Mouse (Mus musculus) myocyte (in vitro differentiated cells): ENCODE data around the gene Agt. TPM values are rescaled to one million over a fixed set of nuclear protein-coding genes. Genes with fewer than 3 reads are reported as not detected.

Source experiments
- H3K27me3 ChIP-seq: one replicate; pipeline ENCODE4 v1.6.1; 2011; ENCODE audit not compliant: control insufficient read depth, insufficient read depth, insufficient read length
- H3K36me3 ChIP-seq: one replicate; pipeline ENCODE4 v1.6.1; 2011; ENCODE audit not compliant: control insufficient read depth, insufficient read depth
- H3K4me2 ChIP-seq: one replicate; pipeline ENCODE4 v1.6.1; 2011; ENCODE audit warnings: low read depth, control low read depth
- H3K4me3 ChIP-seq: one replicate; pipeline ENCODE4 v1.5.1; 2011; ENCODE audit warnings: mild to moderate bottlenecking, control low read depth, moderate library complexity
- H3K79me2 ChIP-seq: one replicate; pipeline ENCODE4 v1.6.1; 2011; ENCODE audit not compliant: control insufficient read depth, insufficient read depth
- H3ac ChIP-seq: one replicate; pipeline ENCODE4 v1.6.1; 2011; ENCODE audit not compliant: control insufficient read depth, insufficient read length
- CEBPB ChIP-seq: IDR thresholded peaks from 2 replicates; pipeline ENCODE4 v1.6.1; 2011; ENCODE audit warnings: mild to moderate bottlenecking, moderate library complexity; ENCODE audit not compliant: poor library complexity, insufficient read depth, severe bottlenecking
- E2F4 ChIP-seq: IDR thresholded peaks from one replicate; pipeline ENCODE4 v1.6.1; 2011; ENCODE audit warnings: mild to moderate bottlenecking, control low read depth, moderate library complexity; ENCODE audit not compliant: insufficient read depth
- MAX ChIP-seq: IDR thresholded peaks from one replicate; pipeline ENCODE4 v1.6.1; 2011; ENCODE audit warnings: low read depth, mild to moderate bottlenecking, control low read depth
- MYOD1 ChIP-seq, 3 experiments: IDR thresholded peaks; one replicate each; pipeline ENCODE4 v1.6.1; 2011; ENCODE audit warnings: control low read depth in 2 of 3, low read depth in 2 of 3, mild to moderate bottlenecking in 2 of 3, moderate library complexity in 1 of 3; ENCODE audit not compliant: insufficient read length in 2 of 3, control insufficient read depth in 1 of 3
- MYOG ChIP-seq, 3 experiments: IDR thresholded peaks; one replicate each; pipeline ENCODE4 v1.6.1; 2011; ENCODE audit warnings: control low read depth in 2 of 3, low read depth in 2 of 3, mild to moderate bottlenecking in 2 of 3; ENCODE audit not compliant: insufficient read length in 2 of 3, control insufficient read depth in 1 of 3, insufficient read depth in 1 of 3
- POLR2A ChIP-seq: IDR thresholded peaks from one replicate; pipeline ENCODE4 v1.6.1; 2011; ENCODE audit warnings: low read depth, mild to moderate bottlenecking, control low read depth, moderate library complexity; ENCODE audit not compliant: insufficient read length
- POLR2AphosphoS2 ChIP-seq: IDR thresholded peaks from one replicate; pipeline ENCODE4 v1.6.1; 2011; ENCODE audit warnings: low read depth, control low read depth; ENCODE audit not compliant: insufficient read length
- REST ChIP-seq: IDR thresholded peaks from one replicate; pipeline ENCODE4 v1.6.1; 2011; ENCODE audit warnings: mild to moderate bottlenecking, control low read depth, moderate library complexity; ENCODE audit not compliant: insufficient read depth, insufficient read length
- SRF ChIP-seq: IDR thresholded peaks from one replicate; pipeline ENCODE4 v1.6.1; 2011; ENCODE audit warnings: low read depth; ENCODE audit not compliant: control insufficient read depth, insufficient read length
- TCF12 ChIP-seq: IDR thresholded peaks from one replicate; pipeline ENCODE4 v1.6.1; 2011; ENCODE audit warnings: mild to moderate bottlenecking, control low read depth; ENCODE audit not compliant: poor library complexity, insufficient read depth, severe bottlenecking
- TCF3 ChIP-seq: IDR thresholded peaks from one replicate; pipeline ENCODE4 v1.6.1; 2011; ENCODE audit warnings: low read depth, control low read depth; ENCODE audit not compliant: insufficient read length
- USF1 ChIP-seq: IDR thresholded peaks from one replicate; pipeline ENCODE4 v1.6.1; 2011; ENCODE audit warnings: low read depth, mild to moderate bottlenecking, control low read depth, moderate library complexity
- polyA plus RNA-seq: library from polyadenylated mRNA; unstranded; fragments of >200 nt; fragmentation: generic; extraction: Trizol; gene quantifications from one replicate; pipeline ENCODE4 v1.2.1, GENCODE M21; 2012; ENCODE audit warnings: missing spikeins

Gene Agt
- polyA plus RNA-seq, 1 experiment: 0.70 TPM

DNA sequence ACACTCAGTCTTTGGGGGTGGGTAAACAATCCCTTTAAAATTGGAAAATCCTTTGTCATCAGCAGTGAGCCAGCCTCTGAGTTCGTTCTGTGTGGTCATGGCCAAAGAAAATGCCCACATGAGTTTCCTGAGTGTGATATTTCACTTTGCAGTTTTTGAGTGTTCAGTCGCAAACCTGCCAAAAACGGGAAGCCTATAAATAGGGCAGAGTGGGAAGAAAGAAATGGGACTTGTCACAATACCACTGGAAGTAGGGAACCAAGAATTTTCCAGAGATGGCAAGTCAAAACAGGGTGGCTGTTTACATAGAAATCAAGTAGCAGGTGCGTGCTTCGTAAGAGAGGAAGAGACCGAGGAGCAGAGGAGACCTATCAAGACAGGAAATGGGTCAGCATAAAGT is 53.0 kb downstream of the Agt start:
- Histone ChIP-seq H3K4me3 (no peak overlapping the region), H3K27me3 (peaks cover 16% of the 10 kb centered on the region), H3K4me2 (no peak overlapping the region), H3ac (no peak overlapping the region), H3K36me3 (no peaks in the 10 kb centered on the region), H3K79me2 (peaks cover 7% of the 10 kb centered on the region)
- TF ChIP-seq CEBPB (no peak), POLR2A (no peak), SRF (no peak), USF1 (no peak), TCF3 (no peak), MYOG (IDR thresholded peaks at IDR 0.05; ENCODE audit: control insufficient read depth in 1 of 3, insufficient read depth in 1 of 3, insufficient read length in 2 of 3, low read depth in 2 of 3) (no peak), REST (no peak)

DNA sequence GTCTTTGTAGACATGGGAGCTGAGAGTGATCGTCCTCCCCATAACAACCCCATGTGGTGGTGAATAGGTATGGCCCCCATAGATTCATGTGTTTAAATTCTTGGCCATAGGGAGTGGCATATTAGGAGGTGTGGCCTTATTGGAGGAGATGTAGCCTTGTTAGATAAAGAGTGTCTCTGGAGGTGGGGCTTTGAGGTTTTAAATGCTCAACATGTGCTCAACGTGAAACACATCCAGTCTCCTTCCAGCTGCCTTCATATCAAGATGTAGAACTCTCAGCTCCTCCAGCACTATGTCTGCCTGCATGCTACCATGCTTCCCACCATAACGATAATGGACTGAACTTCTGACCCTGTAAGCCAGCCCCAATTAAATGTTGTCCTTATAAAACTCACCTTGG is 53.5 kb downstream of the Agt start:
- Histone ChIP-seq H3K4me3 (no peak overlapping the region), H3K27me3 (peaks cover 16% of the 10 kb centered on the region), H3K79me2 (peaks cover 2% of the 10 kb centered on the region), H3K36me3 (no peaks in the 10 kb centered on the region), H3K4me2 (no peak overlapping the region), H3ac (no peak overlapping the region)
- TF ChIP-seq MYOD1 (IDR thresholded peaks at IDR 0.05; ENCODE audit: control insufficient read depth in 1 of 3, insufficient read length in 2 of 3, low read depth in 2 of 3) (no peak), SRF (no peak), E2F4 (no peak), REST (no peak), POLR2AphosphoS2 (no peak), TCF3 (no peak), MYOG (IDR thresholded peaks at IDR 0.05; ENCODE audit: control insufficient read depth in 1 of 3, insufficient read depth in 1 of 3, insufficient read length in 2 of 3, low read depth in 2 of 3) (no peak), CEBPB (no peak), TCF12 (no peak), USF1 (no peak), MAX (no peak), POLR2A (no peak)

DNA sequence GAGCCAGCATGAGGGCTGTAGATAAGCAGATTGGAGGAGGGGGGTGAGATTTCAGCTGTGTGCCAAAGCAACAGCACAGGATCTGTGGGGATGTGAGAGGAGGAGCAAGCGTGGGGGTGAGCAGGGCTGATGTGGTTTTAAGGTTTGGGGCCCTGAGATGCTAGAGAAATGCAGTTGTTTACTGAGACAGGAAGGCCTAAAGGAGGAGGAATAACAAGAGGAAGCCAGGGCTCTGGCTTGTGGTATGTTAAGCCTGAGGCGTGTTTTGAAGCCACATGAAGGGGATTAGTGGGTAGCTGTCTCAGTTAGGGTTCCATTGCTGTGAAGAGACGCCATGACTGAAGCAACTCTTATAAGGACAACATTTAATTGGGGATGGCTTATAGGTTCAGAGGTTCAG is 60.4 kb downstream of the Agt start:
- Histone ChIP-seq H3K79me2 (no peaks in the 10 kb centered on the region), H3K4me3 (no peak overlapping the region), H3K27me3 (peaks cover 4% of the 10 kb centered on the region), H3K36me3 (no peaks in the 10 kb centered on the region), H3K4me2 (no peak overlapping the region), H3ac (no peak overlapping the region)
- no peak for TF ChIP-seq MAX
- TF ChIP-seq TCF12: no peak
- TF ChIP-seq TCF3: no peak

DNA sequence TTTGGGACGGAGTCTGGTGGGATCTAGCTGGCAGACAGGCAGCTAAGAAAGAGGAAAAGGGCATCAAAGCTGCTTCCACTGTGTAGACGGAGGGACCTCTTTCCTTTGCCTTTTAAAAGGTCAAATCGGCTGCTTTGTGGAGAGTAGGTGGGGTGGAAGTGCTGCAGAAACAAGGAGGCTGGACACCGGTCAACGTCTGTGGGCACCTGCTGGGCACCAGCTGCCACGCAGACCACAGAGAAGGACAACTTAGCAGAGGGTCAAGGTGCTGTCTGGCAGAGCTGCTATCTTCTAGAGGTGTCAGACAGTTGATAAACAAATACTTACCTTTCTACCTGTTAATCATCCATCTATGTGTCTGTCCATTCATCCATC is 61.2 kb downstream of the Agt start:
- Histone ChIP-seq H3K27me3 (peaks cover 4% of the 10 kb centered on the region), H3K4me3 (no peak overlapping the region)

DNA sequence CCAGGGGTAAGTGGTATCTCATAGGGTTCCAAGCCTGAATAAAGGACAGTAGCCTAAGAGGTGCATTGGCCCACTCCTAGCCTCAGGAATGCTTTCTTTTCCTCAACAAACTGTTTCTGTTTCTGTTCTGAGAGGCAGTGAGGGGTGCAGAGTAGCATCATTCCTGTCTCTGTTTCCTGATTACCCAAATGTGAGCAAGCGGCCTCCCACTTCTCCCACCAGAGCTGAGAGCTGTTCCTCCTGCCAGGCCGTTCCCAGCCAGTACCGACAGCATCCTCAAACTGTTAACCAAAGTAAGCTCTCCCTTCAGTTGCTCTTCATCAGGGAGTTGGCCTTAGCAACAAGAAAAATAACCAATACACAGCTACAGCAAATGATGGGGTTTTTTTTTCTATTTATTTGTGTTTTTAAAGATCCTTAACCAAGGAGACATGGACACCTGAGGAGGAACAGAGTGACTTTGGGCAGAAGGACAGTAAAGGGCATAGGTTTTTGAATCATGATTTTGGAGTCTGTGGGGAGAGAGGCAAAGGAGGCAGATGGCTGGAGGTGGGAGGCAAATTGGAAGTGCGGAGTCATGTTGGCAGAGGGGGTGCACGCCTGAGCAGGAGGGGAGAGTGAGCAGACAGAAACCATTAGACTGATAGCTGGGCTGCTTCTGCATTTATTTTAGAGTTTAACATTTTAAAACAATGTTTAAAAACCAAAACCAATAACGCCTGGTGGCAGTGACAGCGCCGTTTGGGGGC is 61.8 kb downstream of the Agt start:
- no peak overlapping the region for H3K4me2 ChIP-seq
- H3K27me3 ChIP-seq: peaks cover 4% of the 10 kb centered on the region
- H3K36me3 ChIP-seq: no peaks in the 10 kb centered on the region
- no peaks in the 10 kb centered on the region for H3K79me2 ChIP-seq
- H3K4me3 ChIP-seq: no peak overlapping the region
- TF ChIP-seq E2F4: no peak
- TF ChIP-seq MAX: no peak
- no peak for TF ChIP-seq MYOG (IDR thresholded peaks at IDR 0.05; ENCODE audit: control insufficient read depth in 1 of 3, insufficient read depth in 1 of 3, insufficient read length in 2 of 3, low read depth in 2 of 3)
- TF ChIP-seq POLR2A: no peak
- TF ChIP-seq USF1: no peak
- TF ChIP-seq POLR2AphosphoS2: no peak
- no peak for TF ChIP-seq TCF12
- no peak for TF ChIP-seq REST
- TF ChIP-seq SRF: no peak
- no peak for TF ChIP-seq MYOD1 (IDR thresholded peaks at IDR 0.05; ENCODE audit: control insufficient read depth in 1 of 3, insufficient read length in 2 of 3, low read depth in 2 of 3)
- no peak for TF ChIP-seq CEBPB
- TF ChIP-seq TCF3: no peak
- H3ac ChIP-seq: no peak overlapping the region

More for the DNA sequence above, 61.2 kb downstream of the Agt start:
- Histone ChIP-seq H3K36me3 (no peaks in the 10 kb centered on the region), H3K79me2 (no peaks in the 10 kb centered on the region), H3ac (no peak overlapping the region), H3K4me2 (no peak overlapping the region)
- TF ChIP-seq SRF (no peak), E2F4 (no peak), CEBPB (no peak), POLR2AphosphoS2 (no peak), TCF12 (no peak), MYOD1 (IDR thresholded peaks at IDR 0.05; ENCODE audit: control insufficient read depth in 1 of 3, insufficient read length in 2 of 3, low read depth in 2 of 3) (no peak), REST (no peak), TCF3 (no peak), POLR2A (no peak), MYOG (IDR thresholded peaks at IDR 0.05; ENCODE audit: control insufficient read depth in 1 of 3, insufficient read depth in 1 of 3, insufficient read length in 2 of 3, low read depth in 2 of 3) (no peak), USF1 (no peak), MAX (no peak)

Other genes starting within 250 kb of the Agt start
- gene Pgbd5, start 130.0 kb downstream of the Agt start, polyA plus RNA-seq: 0.19 TPM
- 26.3 TPM for gene Cog2, start 48.9 kb downstream of the Agt start, polyA plus RNA-seq
- 0.04 TPM for gene Capn9, start 6.4 kb upstream of the Agt start, polyA plus RNA-seq
- gene 2310022B05Rik, start 93.7 kb upstream of the Agt start, polyA plus RNA-seq: 102 TPM
- 25.6 TPM for gene Ttc13, start 152.3 kb upstream of the Agt start, polyA plus RNA-seq
- 10.0 TPM for gene Arv1, start 152.4 kb upstream of the Agt start, polyA plus RNA-seq
- gene Fam89a, start 182.1 kb upstream of the Agt start, polyA plus RNA-seq: 0.36 TPM
- 0.01 TPM for gene Trim67, start 223.4 kb upstream of the Agt start, polyA plus RNA-seq